Mouse (Mus musculus) c-Kit-positive CD71-negative TER-119-negative erythroid progenitor cells, embryonic 14.5 days (primary cell): ENCODE data around the gene Fosl2.
A peak's percentile ranks its signal among the peaks of the same experiment; 100 is the strongest.
"Not testable (repeated sequence)": the region's sequence is repeated elsewhere in the genome, so short reads cannot be mapped to it uniquely, and the experiment has no call there.

Experiments
- DNase-seq: peaks from one replicate; pipeline ENCODE4 v3.0.0-alpha.2; 2013; ENCODE audit warnings: low read depth

Gene Fosl2

DNA sequence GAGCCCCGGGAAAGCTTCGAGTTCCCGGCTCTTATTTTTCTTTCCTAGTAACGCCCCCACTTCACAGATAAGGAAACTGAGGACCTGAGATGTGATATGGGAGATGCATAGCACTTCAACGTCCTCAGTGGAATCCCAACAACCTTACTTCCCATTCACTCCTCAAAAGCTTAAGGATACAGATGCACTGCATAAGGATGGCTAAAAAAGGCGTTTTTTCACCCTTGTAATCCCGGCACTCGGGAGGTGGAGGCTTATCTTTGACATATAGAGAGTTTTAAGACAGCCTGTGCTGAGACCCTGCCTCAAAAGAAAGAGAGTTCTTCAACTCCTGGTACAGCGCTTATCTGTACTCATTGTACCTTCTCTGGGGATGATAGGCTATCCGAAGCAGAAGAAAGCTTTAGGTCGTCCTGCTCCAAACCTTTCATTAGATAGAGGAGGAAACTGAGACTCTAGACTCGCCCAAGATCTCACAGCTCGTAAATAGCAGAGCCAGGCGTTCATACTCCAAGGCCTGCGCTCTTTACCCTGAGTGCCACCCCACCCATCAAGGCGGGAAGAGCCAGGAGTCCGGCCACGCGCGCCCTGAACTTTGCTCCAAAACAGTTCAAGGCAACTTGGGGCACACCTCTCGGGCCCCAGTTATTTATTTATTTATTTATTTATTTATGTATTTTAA lies 1.4 kb upstream of the Fosl2 start:
- DNase-seq, result no peak

DNA sequence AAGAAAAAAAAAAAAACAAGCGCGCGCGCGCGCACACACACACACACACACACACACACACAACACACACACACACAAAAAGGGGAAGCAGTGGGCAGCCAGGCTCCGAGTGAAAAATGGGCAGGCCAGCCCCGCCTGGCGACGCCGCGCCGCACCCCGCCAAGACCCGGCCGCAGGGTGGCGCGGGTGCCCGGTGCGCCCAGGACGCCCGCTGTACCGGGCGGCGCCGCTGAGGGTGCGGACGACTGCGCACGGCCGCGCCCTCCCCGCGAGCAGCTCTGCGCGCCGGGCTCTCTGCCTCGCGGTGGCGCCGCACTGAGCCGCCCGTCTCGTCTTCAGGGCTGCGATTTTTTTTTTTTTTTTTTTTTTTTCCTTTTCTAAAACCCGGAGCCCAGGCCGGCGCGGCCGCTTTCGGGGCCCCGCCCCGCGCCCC lies 682 bp upstream of the Fosl2 start:
- no peak for DNase-seq

DNA sequence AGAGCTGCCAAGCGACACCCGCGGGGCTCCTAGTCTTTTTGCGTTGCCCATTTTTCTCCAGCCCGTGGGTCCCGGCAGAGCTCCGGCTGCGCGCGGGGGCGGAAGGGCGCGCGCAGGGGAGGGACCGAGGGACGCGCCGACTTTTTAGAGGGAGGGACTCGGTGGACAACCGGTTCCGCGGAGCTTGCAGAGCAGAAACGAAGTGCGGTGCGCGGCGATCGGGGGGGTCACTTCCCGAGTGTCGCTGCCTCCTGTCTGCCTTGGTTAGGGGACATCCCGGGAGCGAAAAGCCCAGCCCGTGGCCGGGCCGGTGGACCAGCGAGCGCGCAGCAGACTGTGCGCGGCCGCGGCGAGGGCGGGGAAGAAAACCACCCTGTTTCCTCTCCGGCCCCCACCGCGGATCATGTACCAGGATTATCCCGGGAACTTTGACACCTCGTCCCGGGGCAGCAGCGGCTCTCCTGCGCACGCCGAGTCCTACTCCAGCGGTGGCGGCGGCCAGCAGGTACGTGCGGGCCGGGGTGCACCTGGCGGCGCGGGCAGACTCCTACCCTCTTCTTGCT lies 781 bp downstream of the Fosl2 start:
- no peak for DNase-seq

DNA sequence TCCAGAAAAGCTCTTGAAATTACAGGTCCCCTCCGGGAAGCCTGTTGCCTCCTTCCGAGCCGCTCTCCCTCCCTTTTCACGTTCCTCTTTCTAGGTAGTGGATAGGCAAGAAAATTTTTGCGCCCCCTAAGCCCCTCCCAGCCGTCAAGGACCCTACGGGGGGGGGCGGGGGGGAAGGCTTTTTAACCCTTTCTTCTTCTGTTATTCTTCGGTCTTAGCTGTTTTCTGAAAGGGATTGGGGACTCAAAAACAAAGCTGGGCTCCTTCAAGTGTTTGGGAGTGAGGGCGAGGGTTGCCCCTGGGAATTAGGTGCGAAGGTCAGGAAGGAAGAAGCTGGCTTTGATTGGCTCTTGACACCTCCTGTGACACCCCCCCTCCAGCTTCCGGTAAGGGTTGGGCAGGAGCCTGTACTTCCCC lies 1.5 kb downstream of the Fosl2 start:
- no peak for DNase-seq

DNA sequence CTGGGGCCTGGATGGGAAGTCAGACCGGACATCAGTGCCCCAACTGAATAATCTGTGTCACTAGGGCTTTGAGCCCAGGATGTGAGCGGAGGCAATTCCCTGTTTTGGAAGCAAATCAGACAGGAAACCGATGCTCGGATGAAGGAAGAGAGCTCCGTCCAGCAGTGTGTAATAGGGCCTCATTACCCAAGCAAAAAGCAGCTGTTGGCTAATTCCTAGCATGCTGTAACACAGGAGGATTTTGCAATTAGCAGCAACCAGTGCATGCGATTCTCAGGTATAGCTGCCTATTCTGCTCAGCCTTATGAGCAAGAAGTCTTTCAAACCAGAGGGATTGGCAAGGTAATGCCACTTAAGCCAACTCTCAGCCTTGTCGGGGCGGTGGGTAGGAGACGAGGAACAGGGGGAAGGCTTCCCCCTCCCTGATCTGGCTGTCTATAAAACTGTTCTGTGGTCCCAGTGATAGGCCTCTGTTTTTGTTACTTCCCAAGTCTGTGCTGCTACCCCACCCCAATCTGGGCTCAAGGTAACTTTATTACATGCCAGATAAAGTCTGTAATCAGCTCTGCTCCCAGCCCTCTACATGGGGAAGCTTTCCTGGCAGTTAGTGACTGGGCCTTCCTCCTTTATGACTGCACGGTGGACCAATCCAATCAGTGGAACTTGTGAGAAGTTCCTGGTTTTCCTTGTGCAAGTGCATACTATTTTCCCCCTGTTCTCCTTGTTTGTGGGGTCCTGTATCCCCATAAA lies 3.0 kb downstream of the Fosl2 start:
- no peak for DNase-seq

GRCm38 (mm10) chr5:32139516-32140037 lies 4.0 kb downstream of the Fosl2 start:
- DNase-seq, result peak; percentile 66

- no peak for DNase-seq
These were observed 6.3 kb downstream of the Fosl2 start for GRCm38 (mm10) chr5:32141899-32142298.

- no peak for DNase-seq
These were observed 7.9 kb downstream of the Fosl2 start for GRCm38 (mm10) chr5:32143433-32143970.

- no peak for DNase-seq
These were observed 10.7 kb downstream of the Fosl2 start for GRCm38 (mm10) chr5:32146281-32146680.

DNA sequence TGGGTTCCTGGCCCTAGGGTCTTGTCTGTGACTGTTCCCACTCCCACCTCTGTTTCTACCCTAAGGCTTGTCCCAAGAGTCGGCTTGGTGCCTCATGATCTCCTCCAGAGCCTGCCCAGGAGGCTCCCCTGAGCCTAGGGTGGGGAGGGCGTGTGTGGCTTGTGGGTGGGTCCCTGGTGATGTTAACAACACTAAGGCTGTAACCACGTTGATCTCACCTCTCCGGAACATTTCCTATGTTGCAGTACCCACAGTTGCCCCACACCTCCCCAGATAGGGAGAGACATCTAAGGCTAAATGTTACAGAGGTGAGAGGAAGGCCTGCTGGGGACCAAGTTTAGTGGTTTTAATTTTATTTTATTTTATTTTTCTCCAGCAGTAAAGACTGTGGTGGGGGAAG lies 13.0 kb downstream of the Fosl2 start:
- DNase-seq, result no peak

- no peak for DNase-seq
These were observed 15.6 kb downstream of the Fosl2 start for GRCm38 (mm10) chr5:32151244-32151643.

- no peak for DNase-seq
These were observed 17.3 kb downstream of the Fosl2 start for GRCm38 (mm10) chr5:32152725-32153417.

GRCm38 (mm10) chr5:32153418-32153740 lies 17.8 kb downstream of the Fosl2 start:
- no peak for DNase-seq

- DNase-seq, result no peak
These were observed 18.3 kb downstream of the Fosl2 start for GRCm38 (mm10) chr5:32153791-32154490.

GRCm38 (mm10) chr5:32154931-32155688 lies 19.5 kb downstream of the Fosl2 start:
- no peak for DNase-seq

DNA sequence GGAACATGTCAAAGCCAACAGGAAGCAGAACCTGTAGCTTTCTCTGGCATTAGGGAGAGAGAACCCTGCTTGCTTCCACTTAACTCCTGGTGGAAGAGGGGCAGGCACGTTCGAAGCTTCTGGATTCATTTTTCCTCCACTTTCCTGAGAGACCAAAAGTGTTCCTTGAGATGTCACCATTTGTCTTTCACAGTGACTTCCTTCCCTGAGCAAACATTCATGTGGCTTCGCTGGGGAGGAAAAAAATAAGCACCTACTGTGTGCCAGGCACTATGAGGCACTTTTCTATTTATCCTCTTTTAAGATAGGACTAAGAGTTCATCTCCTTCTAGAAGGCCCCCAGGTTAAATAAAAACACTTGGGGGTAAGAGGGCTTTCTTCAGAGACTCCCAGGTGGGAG lies 20.3 kb downstream of the Fosl2 start:
- no peak for DNase-seq

DNA sequence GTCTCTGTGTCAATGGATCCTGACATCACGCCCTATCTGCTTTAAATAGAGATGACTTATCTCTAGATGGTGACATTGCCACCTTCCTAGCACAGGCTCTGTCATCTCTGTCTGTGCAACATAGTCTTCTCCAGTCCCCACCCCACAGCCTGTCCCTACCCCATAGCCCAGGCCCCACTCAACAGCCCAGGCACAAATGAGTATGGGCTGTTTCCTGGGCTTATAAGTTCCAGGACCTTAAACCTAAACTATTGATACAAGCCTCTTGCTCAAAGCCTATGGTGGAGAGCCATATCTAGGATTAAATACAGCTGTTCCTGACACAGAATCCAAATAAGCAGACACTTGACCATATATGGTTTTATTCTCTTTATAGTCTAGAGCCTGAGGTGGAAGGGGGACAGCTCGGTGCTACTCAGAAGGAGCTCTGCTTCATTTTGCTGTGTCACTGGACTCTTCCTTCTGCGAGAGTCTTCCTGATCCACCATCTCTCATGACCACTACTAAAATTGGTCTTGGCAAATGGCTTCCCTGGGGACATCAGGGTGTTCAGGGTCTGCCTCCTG lies 28.0 kb downstream of the Fosl2 start:
- DNase-seq, result no peak

DNA sequence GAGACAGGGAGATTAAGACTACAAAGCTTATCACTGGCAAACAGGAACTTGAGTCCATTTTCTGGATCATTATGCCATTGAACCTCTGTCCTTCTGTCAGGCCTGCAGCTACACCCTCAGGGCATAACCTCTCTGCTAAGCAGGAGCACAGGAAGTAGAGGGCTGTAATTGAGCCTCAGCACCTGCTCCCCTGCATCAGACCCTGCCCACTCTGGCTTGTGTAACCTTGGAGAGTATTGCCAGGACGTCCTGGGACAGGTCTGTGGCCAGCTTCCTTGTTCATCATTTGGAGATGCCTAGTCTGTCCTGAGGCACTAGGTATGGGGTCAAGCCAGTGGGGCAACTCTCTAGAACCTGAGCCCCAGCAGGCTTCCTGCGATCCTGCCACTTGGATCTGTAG lies 36.6 kb downstream of the Fosl2 start:
- DNase-seq, result no peak

DNA sequence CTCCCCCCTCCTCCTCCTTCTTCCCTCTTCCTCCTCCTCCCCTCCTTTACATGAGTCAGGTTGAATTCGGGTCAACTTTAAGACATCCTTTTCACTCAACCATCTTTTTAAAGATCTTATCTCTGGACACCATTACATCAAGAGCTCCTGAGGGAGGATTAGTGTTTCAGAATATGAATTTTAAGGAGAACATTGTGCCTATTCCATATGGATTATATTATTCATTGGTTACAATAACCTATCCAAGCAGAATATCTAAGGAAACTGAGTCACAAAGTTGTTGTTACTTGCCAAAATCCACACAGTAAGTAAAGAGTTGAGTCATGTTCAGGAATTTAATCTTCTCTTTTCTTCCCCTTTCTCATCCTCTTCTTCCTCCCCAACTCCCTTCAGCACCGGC lies 41.2 kb downstream of the Fosl2 start:
- DNase-seq, result no peak

DNA sequence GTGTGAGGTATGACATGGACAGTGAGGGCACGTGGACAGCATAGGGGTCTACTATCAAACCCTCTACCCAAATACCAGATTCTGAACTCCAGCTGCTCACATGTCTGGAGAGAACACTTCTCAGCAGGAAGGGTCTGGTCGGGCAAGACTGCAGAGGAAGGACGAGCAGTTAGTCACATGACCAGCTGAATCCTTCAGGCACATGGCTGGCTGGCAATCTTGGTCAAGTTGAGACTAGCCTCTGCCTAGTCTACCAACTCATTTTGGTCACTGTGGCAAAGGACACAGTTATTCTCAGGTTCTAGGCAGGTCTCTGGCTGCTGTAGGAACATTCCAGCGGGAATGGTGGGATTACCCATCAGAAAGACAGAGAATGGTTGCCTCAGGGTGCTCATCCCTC lies 42.1 kb downstream of the Fosl2 start:
- no peak for DNase-seq

DNA sequence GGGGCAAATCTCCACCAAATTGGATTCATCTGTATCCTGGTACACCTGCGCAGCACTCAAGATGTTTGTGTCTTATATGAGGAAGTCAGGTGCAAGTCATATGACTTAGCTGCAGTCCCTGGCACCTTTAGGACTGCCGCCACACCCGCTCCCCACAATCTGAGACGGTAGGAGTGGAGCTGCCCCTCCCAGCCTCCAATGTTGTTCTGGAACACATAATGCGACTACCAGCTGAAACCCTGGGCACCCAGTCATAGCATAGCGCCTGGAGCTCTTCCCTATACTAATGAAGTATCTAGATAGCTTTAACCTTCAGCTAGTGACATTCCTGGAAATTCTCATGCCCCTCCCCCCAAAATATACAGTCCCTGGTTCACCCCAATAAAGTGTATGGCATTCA lies 43.1 kb downstream of the Fosl2 start:
- not testable (repeated sequence) for DNase-seq
